Mouse (Mus musculus): Measurements from ENCODE around the gene Dpf2.

GRCm38 (mm10) chr19:5868096-5868495 is 44.7 kb downstream of the Dpf2 start:
- no peak for TF ChIP-seq CTCF (IDR thresholded peaks at IDR 0.05; ENCODE audit: borderline replicate concordance, extremely low read depth, insufficient read depth, insufficient read length)
- TF ChIP-seq POLR2A (IDR thresholded peaks at IDR 0.05; ENCODE audit: borderline replicate concordance, extremely low read depth, insufficient read depth, insufficient read length, poor library complexity, severe bottlenecking), result no peak
